Mouse (Mus musculus): ENCODE measurements around the gene Sh2d4b. TPM values are rescaled to one million over a fixed set of nuclear protein-coding genes. Genes with fewer than 3 reads are reported as not detected.

The Sh2d4b gene
- total RNA-seq (2021): under 1 TPM; 0.20 to 0.41 TPM
- long read RNA-seq, experiment 1, partial matches to known transcripts: 0 of 1 reads
- long read RNA-seq, experiment 1, other reads (novel, unspliced or antisense): 1 of 1 reads
- long read RNA-seq, experiment 2: 0 reads

DNA sequence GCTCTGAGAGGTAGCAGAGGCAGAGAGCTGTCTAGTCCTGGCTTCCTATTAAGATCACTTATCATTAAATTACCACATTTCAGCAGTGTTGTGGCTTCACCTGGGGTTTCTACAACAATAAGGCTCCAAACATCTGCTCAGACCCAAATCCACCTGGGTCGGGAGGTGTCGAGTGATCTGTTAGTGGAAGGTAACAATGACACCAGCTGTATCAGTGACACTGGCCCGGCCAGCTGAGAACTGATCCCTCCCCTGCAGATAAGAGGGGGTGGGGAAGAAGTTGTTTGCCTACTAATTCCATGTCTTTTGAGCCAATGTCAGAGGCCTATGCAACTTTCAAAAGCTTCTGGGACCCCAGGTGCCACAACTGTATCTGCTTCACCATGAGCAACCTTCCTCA lies at the start of gene Sh2d4b:
Gene Sh2d4b, minus strand, starts transcription at position 71 of the 400 bp plus-strand sequence.
- peak within 1 kb of the TSS; percentile 43 for H3K4me3 ChIP-seq
- intact Hi-C loops (cut with DNase I): no loop called here
- no peak for TF ChIP-seq CTCF (IDR thresholded peaks at IDR 0.05)
- no peak within 1 kb of the TSS for H3K27ac ChIP-seq
- no peak for DNase-seq

DNA sequence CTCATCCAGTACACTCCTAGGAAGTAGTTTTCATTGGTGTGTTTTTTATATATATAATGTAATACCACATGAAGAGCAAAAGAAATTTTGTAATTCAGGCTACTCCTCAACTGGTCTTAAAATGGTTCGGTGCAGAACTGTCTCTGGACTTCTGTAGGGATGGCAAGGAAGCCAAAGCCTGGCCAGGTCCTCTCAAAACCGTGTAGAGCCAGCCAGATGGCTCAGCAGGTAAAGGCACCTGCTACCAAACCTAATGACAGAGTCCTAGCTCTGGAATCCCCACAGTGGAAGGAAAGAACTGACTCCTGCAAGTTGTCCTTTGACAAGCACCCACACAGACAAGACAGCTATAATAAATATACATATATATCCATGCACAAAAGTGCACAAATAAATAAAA lies 49.4 kb upstream of the Sh2d4b start:
- Histone ChIP-seq H3K4me3 (no peak overlapping the region), H3K27ac (no peak overlapping the region)
- DNase-seq: no peak
- intact Hi-C loops (cut with DNase I): no loop called here
- no peak for TF ChIP-seq CTCF (IDR thresholded peaks at IDR 0.05)

DNA sequence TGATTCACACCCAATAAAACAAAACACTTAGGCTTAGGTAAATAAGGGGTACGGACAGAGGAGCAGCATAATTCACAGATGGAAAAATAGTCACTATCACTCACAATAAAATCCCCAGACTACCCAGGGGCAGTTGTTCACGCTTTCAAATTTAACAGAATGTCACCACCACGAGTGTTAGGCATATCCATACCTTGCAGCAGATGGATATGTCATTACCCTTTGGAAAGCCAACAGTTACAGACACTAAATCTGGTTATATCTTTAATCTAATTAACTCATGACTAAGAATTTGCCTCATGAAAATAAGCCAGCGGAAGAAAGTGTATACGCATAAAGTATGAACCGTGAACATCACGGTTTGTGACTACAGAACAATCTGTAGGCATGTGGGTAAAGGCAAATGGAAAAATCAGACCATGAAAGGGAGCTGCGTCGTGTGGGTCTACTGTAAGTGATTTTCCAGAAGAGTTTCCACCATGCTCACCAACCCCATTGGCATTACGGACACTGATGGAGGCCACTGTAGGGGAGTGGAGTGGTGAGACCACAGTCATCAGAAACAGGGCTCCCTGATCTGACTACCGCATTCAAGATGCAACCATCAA lies 45.4 kb upstream of the Sh2d4b start:
- intact Hi-C loops (cut with DNase I): no loop called here
- no peak for TF ChIP-seq CTCF (IDR thresholded peaks at IDR 0.05)
- Histone ChIP-seq H3K27ac (no peak overlapping the region), H3K4me3 (no peak overlapping the region)
- DNase-seq: peak; percentile 2

DNA sequence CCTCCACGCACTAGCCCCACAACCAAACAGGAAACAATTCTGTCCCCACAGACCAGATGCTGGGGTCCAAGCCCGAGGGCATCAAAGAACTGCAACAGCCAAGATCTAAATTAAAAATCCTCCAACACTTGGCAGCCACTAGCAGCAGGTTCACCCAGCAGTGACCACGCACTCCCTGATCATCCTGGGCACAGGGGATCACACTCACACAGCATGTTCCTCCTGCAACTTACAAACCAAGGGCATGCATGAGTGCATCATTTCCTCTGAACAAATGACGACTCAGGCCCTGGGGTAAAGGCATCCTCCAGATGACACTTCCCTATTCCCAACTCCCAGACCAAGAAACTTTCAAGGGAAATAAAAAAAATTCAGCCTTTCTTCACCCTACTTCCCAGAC lies 44.0 kb upstream of the Sh2d4b start:
- peak; percentile 13 for DNase-seq
- Histone ChIP-seq H3K27ac (peak overlapping the region; percentile 31), H3K4me3 (no peak overlapping the region)
- intact Hi-C loops (cut with DNase I): no loop called here
- TF ChIP-seq CTCF (IDR thresholded peaks at IDR 0.05): no peak

DNA sequence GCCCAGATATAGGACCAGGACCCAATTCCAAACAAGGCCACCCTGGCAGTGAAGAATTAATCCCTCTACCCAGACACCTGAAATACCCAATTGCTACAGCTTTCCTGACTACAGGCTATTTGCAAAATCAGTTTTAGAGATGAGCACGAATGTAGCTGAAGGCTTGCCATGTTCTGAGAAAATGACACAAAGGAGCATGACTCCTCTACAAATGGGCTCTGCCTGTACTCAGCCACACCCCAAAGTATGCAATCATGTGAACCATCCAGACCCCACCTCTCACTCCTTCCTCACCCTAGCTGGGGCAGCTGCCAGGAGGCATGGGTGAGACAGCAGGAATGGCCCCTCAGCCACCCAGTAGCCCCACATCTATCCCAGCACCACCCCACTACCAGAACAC lies 42.4 kb upstream of the Sh2d4b start:
- intact Hi-C loops (cut with DNase I): no loop called here

DNA sequence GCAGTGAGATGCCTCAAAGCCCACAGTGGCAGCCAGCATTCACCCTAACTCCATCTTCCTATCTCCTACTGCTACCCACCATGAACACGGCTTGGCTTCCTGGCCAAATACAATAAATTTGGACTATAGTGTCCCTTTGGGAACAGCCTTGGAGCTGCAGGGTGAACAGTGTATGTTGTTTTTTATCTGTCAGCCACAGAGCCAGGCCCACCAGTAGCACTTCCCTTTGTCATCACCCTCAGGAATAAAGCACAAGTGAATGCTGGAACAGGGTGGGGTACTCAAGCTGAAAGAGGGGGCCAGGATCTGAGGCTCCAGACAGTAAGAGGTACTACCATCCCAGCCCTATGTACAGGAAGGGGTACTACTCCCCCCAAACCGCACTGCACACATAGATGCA lies 42.0 kb upstream of the Sh2d4b start:
- intact Hi-C loops (cut with DNase I): no loop called here
- Histone ChIP-seq H3K27ac (0 out of 2 replicates have a peak overlapping the region, but pooled peaks have one; percentile 24), H3K4me3 (no peak overlapping the region)
- DNase-seq: peak; percentile 9
- no peak for TF ChIP-seq CTCF (IDR thresholded peaks at IDR 0.05)

More for the DNA sequence above, 42.4 kb upstream of the Sh2d4b start:
- peak; percentile 30 for DNase-seq
- Histone ChIP-seq H3K27ac (0 out of 2 replicates have a peak overlapping the region, but pooled peaks have one; percentile 24), H3K4me3 (no peak overlapping the region)
- TF ChIP-seq CTCF (IDR thresholded peaks at IDR 0.05): no peak

DNA sequence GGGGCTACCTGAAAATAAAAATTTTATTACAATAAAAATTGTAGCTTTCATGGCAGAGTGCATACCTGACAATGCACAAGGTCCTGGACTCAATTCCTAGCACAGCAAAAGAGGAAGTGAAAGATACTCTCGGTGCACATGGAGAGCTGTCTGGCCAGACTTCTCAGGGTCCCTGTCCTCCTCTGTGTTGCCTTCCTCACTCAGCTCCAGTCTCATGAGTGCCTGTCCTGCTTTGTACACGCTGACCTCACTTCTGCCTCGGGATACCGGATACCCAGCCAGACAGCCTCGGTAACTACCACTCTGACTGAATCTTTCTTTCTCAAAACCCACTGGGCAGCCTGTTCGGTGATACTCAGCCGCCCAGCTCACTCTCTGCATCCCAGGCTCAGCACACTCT lies 40.3 kb upstream of the Sh2d4b start:
- TF ChIP-seq CTCF (IDR thresholded peaks at IDR 0.05): no peak
- H3K27ac ChIP-seq: peak overlapping the region; percentile 44; the same call in 1 of the 2 replicates
- DNase-seq: peak; percentile 31
- intact Hi-C loops (cut with DNase I): no loop called here
- no peak overlapping the region for H3K4me3 ChIP-seq

DNA sequence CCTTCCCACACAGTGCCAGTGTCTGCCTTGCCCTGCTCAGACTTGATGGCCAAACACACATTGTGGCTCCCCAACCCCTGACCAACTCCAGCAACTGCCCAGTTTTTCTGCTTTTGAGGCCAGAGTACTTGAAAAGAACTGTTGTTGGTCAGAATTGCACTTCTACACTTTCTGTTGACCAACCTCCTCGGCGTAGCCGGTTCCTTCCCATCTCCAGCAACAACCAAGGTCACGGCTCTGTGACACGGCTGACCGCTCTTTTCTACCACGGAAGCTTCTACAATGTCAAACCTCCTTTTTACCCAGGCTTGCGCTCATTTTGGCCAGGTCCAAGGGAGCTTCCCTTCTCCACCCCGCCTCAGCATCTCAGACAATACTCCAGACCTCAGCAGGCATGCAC lies 39.2 kb upstream of the Sh2d4b start:
- DNase-seq: peak; percentile 15
- Histone ChIP-seq H3K27ac (no peak overlapping the region), H3K4me3 (no peak overlapping the region)
- intact Hi-C loops (cut with DNase I): no loop called here
- no peak for TF ChIP-seq CTCF (IDR thresholded peaks at IDR 0.05)

DNA sequence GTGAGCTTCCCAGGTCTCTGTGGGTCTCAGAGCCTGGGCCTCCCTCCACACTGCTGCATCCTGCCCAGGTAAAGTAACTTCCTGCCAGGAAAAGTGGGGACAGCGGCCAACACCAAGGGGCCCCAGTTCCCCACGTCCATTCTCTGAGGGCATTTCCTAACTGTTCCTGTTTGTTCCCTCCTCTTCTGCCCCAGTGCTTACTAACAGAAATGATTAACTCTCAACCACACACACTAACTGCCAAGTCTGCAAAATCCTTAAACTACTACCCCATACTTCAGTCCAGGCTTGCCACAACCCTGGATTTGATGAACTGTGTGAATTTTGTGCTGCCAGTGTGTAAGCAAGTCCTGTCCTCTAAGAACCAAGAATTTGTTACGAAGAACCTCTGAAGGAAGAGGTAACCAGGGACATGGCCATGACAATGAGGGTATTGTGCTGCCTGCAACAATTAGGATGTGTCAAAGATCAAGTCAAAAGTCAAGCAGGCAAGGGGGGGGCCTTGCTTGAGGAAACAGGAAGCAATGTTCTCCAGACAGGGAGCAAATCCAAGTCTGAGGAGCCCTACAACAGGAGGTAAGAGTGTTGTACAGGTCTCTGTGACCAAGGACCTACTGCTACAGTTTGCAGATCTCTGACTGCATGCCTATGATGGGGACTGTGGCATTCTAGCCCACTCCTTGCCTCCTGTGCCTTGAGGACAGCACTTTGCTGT lies 38.2 kb upstream of the Sh2d4b start:
- TF ChIP-seq CTCF (IDR thresholded peaks at IDR 0.05): no peak
- no peak overlapping the region for H3K4me3 ChIP-seq
- intact Hi-C loops (cut with DNase I): no loop called here
- DNase-seq: peak; percentile 13
- H3K27ac ChIP-seq: peak overlapping the region; percentile 40

DNA sequence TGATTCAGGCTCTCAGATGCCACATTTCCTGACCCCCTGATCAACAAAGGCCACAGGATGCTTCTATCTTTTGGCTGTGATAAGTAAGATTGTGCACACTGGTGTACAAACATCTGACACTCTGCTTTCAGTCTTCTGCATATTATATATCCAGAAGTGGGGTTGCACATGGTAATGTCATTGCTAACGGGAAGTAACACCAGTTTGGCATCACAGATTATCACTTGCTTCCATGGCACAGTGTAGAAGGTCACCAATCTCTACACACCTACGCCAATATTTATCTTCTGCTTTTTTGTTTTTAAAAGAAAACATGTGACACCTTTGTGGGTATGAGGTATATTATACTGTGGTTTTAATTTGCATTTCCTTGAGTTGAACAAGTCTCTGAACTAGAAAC lies 36.9 kb upstream of the Sh2d4b start:
- no peak overlapping the region for H3K4me3 ChIP-seq
- TF ChIP-seq CTCF (IDR thresholded peaks at IDR 0.05): no peak
- DNase-seq: no peak
- no peak overlapping the region for H3K27ac ChIP-seq
- intact Hi-C loops (cut with DNase I): no loop called here

DNA sequence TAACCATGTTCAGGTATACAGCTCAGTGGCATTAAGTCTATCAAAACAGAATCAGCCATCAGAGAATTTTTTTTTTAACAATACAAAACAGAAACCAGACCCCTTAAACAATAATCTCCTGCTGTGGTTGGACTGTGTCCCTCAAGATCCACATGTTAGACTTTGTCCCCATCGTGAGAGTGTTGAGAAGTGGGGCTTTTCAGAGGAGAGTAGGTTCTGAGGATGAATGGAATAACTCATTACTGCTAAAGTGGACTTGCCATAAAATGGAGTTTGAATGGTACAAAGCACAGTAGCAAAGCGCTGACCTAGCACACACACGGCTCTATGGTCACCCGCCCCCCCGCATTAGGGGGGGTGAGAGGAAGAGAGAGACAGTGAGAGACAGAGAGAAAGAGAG lies 35.8 kb upstream of the Sh2d4b start:
- no peak for DNase-seq
- Histone ChIP-seq H3K4me3 (no peak overlapping the region), H3K27ac (peak overlapping the region; percentile 66)
- no peak for TF ChIP-seq CTCF (IDR thresholded peaks at IDR 0.05)
- intact Hi-C loops (cut with DNase I): no loop called here

DNA sequence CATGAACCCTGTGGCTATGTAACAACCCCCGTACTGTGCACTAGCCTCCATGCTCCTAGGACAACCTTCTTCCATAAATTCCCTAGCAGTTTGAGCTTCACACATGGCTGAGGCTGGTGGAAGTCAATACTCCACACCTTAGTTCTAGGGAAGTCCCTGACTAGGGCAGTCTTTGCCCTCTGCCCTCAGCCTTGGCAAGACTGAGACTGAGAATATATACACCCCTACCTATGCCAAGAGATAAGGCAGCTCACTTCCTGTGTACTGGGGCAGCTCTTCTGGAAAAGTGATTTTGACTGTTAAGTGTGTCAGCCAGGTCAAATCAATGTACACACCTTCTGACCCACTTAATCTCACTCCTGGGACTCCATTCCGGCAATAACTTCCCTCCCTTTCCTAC lies 34.0 kb upstream of the Sh2d4b start:
- DNase-seq: peak; percentile 11
- peak overlapping the region; percentile 66 for H3K27ac ChIP-seq
- H3K4me3 ChIP-seq: no peak overlapping the region
- no peak for TF ChIP-seq CTCF (IDR thresholded peaks at IDR 0.05)
- intact Hi-C loops (cut with DNase I): no loop called here

DNA sequence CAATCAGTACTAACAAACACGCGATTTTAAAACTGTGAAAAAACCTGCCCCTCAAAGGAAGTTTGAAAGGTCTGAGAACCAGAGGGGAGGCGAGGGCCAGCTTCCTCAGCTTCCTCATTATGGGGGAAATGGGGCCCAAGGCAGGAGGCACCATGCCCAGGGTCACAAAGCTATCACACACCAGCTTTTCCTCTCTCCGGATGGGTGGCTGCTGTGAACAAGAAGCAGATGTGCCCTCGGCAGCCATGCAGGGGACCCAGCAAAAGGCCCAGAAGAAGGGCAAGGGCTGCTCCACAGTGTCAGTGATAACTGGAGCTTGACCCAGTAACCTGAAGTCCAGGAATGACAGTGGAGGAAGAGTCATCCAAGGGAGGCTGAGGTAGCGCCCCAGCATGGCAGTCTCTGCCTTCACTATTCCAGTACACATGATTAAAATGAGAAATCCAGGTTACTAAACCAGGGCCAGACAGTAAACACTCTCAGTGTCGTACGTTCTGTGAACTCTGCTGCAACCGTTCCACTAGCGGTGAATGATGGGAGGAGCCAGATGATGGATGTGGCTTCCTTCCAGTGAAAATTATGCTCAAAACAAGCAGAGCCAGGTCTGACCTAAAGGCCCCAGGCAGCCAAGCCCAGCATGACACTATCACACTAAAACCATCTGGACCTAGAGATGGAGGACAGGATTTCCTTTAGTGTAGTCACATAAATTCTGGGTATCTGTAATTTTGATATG lies 31.5 kb upstream of the Sh2d4b start:
- no peak for DNase-seq
- H3K27ac ChIP-seq: peak overlapping the region; percentile 68
- no peak overlapping the region for H3K4me3 ChIP-seq
- TF ChIP-seq CTCF (IDR thresholded peaks at IDR 0.05): no peak
- intact Hi-C loops (cut with DNase I): no loop called here
